Mouse (Mus musculus) olfactory bulb, adult 2 months (tissue): Measurements from ENCODE around the gene Qtrt2. TPM values are rescaled to one million over a fixed set of nuclear protein-coding genes. Genes with fewer than 3 reads are reported as not detected.

Source experiments
- H3K27ac ChIP-seq: fragments of 200-500 bp; 2 replicates; pipeline ENCODE4 v1.5.1; 2012; ENCODE audit warnings: low read depth, low read length; ENCODE audit not compliant: insufficient read depth
- H3K4me1 ChIP-seq: fragments of 200-500 bp; 2 replicates; pipeline ENCODE4 v1.6.1; 2012; ENCODE audit warnings: low read length; ENCODE audit not compliant: control insufficient read depth, insufficient read depth
- H3K4me3 ChIP-seq: fragments of 200-500 bp; 2 replicates; pipeline ENCODE4 v1.5.1; 2012; ENCODE audit warnings: mild to moderate bottlenecking, low read depth, low read length, moderate library complexity; ENCODE audit not compliant: insufficient read depth
- CTCF ChIP-seq: fragments of 200-500 bp; IDR thresholded peaks from 2 replicates; pipeline ENCODE4 v1.5.1; 2012; ENCODE audit warnings: low read depth, mild to moderate bottlenecking, low read length, moderate library complexity; ENCODE audit not compliant: insufficient read depth
- POLR2A ChIP-seq: fragments of 200-500 bp; IDR thresholded peaks from 2 replicates; pipeline ENCODE4 v1.6.1; 2012; ENCODE audit warnings: mild to moderate bottlenecking, low read depth, low read length, moderate library complexity; ENCODE audit not compliant: insufficient read depth
- WGBS: fragments of 180-500 bp; shearing (Covaris S2); methylation state at CpG from one replicate; pipeline ENCODE4 v1.1.7; 2018; 5-methylcytosine and 5-hydroxymethylcytosine counted together
- polyA plus RNA-seq: library from polyadenylated mRNA; stranded (reverse); fragments of >200 nt; gene quantifications from 2 replicates; pipeline ENCODE4 v1.2.4, GENCODE M21; 2012; ENCODE audit warnings: low replicate concordance; ENCODE audit not compliant: missing spikeins, insufficient read depth, insufficient read length

The Qtrt2 gene
- polyA plus RNA-seq, 1 experiment, result not detected

DNA sequence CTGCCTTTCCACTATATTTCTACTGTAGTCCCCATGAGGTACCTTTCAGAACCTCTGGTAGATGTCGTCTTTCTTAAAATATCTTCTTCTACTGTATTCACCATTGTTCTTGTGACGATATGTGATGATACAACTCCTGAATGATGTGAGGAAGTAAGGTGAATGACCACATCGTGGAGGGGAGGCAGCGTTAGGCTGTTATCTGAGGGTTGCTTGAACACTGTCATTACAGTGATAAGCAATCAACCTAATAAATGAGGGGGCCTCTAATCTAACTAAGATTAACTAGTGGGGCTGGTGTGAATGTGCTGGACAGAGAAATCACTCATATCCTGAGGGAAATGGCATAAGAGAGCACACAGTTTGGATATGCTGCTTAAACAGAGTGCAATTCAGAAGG, 26.5 kb downstream of the Qtrt2 start:
- TF ChIP-seq CTCF (no peak), POLR2A (no peak)
- H3K4me1 ChIP-seq, result no peaks in the 10 kb centered on the region
- no peak overlapping the region for H3K27ac ChIP-seq
- no peak overlapping the region for H3K4me3 ChIP-seq
- WGBS, result 90% methylated on average over 4 of the region's 4 CpGs

DNA sequence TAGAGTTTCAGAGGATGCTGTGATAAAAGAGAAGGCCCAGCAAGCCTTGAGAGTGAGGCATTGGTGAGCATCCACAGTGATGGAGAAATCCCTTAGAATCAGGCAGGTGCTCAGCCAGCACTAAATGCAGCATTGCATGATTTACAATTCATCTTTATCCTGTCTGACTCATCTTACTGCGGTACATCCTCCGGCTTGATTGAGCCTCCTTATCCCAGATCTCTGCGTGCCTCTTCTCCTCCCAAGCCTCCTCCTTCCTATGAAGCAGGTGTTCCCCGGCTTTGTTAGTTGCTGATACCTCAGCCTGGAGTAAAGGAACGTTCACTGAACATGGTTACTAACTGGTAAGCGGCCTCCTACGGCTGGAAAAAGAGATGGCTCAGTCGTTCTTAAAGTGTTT, 32.1 kb downstream of the Qtrt2 start:
- no peaks in the 10 kb centered on the region for H3K4me1 ChIP-seq
- H3K4me3 ChIP-seq, result no peak overlapping the region
- no peak for TF ChIP-seq POLR2A
- TF ChIP-seq CTCF, result no peak
- WGBS, result 92% methylated on average over 8 of the region's 8 CpGs
- H3K27ac ChIP-seq, result no peak overlapping the region

DNA sequence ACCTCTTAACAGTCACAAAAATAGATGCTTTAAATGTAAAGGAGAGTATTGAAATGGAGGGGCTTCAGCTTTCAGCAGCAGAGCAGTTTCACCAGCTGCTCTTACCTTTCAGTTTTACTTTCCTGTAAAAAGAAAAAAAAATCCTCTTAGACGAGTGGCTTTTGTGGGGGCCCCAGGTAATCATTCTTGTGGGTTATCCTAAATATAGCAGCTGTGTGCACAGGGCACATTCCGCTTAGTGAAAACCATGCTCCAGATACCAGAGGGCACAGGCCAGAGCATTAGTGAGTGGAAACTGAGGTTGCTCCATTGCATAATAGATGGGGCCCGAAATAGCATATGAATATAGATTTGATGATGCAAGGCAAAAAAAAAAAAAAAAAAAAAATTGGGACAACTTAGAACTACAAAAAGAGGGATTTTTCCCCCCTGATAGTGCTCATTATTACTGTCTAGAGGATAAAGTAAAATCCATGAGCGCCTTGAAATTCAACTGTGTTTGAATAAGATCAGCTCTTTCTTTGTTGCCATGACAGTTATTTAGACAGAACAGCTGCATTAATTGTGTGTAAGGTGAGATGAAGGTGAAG, 35.8 kb downstream of the Qtrt2 start:
- TF ChIP-seq POLR2A, result no peak
- TF ChIP-seq CTCF, result no peak
- 75% methylated on average over 4 of the region's 4 CpGs for WGBS

DNA sequence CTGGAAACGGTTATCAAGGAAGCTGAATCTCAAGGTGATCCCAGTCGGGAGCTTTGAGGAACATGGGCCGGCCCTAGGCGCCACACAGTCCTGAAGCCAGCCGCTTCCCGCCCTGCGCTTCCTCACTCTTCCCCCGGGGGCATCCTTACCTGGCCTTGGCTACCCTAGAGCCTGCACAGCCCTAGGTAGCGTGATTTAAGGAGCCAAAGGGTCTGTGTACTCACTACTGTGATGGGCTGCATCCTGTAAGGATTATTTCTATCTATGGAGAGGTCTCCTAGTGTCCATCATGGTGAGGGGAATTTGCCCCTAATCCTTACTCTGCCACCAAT, 36.6 kb downstream of the Qtrt2 start:
- peak overlapping the region; percentile 48 for H3K27ac ChIP-seq
- 1% methylated on average over 9 of the region's 9 CpGs for WGBS
- TF ChIP-seq CTCF, result peak; percentile 59
- 0 out of 2 replicates have a peak, but pooled peaks have one; percentile 13 for TF ChIP-seq POLR2A
- H3K4me3 ChIP-seq, result peak overlapping the region; percentile 59
- H3K4me1 ChIP-seq, result no peaks in the 10 kb centered on the region

More for the DNA sequence above, 35.8 kb downstream of the Qtrt2 start:
- no peaks in the 10 kb centered on the region for H3K4me1 ChIP-seq
- no peak overlapping the region for H3K4me3 ChIP-seq
- H3K27ac ChIP-seq, result no peak overlapping the region

DNA sequence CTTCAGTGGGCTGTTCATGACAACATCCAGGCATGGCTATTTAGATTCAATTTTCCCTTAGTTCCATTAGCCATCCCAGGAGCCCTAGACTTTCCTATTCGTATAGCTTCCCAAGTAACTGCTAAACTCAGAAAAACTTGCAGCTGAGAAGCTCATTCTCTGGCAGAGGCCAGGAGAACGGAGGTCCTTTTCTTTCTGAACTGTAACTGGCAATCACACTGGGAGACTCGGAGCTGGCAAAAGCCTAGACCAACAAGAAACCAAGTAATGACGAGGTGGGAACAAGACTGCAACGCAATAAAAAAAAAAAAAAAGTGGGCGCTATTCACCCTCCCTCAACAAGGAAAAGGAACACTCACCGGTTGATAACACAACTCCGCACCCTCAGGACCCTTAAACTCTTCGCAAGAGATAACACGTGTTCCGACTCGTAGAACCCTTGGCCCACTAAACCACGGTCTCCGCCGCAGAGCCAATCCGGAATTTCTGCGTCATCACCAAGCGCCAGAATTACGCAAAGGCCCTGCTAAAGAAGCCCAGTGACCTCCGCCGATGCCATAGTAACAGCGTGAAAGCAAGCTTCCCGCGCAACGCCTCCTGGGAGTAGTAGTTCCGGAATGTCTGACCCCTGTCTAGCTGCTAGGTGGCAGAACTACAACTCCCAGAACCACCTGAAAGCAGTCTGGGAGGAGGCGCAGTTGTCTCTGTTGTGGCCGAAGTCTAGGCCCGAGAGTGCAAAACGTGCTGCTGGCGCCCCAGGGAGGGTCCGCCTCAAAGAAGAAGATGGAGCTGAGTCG, 37.2 kb downstream of the Qtrt2 start, which contains the start of gene Ccdc191:
Gene Ccdc191, plus strand, starts transcription at position 593 of the 797 bp plus-strand sequence.
- under 1% methylated on average over 33 of the region's 33 CpGs for WGBS

DNA sequence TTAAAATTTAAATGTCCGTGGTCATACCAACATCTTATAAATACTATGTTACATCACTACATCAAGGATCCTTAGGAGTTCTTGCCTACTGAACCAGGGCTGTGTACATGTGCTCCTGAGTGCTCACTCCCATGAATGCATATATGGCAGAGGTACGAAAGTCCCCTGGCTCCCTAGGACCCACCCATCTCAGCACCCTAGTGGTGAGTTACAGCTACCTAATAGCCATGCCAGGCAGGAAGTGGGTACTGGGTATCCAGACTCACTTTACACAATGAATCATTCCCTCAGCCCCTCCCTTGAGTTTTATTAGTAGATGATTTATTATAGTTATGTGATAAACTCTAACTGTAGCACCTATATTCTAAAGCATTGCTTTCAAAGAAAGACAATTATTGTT, 44.3 kb downstream of the Qtrt2 start:
- TF ChIP-seq CTCF, result no peak
- Histone ChIP-seq H3K4me1 (no peaks in the 10 kb centered on the region), H3K4me3 (no peak overlapping the region), H3K27ac (no peak overlapping the region)
- 99% methylated on average over 2 of the region's 2 CpGs for WGBS

More for the DNA sequence above, 37.2 kb downstream of the Qtrt2 start, which contains the start of gene Ccdc191:
- peak within 1 kb of the TSS; percentile 59 for H3K4me3 ChIP-seq
- H3K4me1 ChIP-seq, result no peaks in the 10 kb centered on the region
- H3K27ac ChIP-seq, result peak within 1 kb of the TSS; percentile 48
- TF ChIP-seq CTCF (no peak), POLR2A (peak; percentile 65; the same call in 1 of the 2 replicates)

DNA sequence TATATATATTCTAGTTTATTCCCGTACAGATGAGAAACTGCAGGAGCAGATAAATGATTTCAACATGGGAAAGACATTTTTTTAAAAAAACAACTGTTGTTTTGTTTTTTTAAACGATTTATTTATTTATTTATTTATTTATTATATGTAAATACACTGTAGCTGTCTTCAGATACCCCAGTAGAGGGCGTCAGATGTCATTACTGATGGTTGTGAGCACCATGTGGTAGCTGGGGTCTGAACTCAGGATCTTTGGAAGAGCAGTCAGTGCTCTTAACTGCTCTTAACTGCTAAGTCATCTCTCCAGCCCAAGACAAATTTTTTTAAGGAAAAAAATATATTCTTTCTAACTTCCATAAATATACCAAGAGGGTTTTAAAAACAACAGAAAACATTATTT, 45.0 kb downstream of the Qtrt2 start:
- Histone ChIP-seq H3K4me1 (no peaks in the 10 kb centered on the region), H3K27ac (no peak overlapping the region), H3K4me3 (no peak overlapping the region)
- WGBS, result 66% methylated on average over 3 of the region's 3 CpGs
- TF ChIP-seq CTCF, result no peak
- TF ChIP-seq POLR2A, result no peak

DNA sequence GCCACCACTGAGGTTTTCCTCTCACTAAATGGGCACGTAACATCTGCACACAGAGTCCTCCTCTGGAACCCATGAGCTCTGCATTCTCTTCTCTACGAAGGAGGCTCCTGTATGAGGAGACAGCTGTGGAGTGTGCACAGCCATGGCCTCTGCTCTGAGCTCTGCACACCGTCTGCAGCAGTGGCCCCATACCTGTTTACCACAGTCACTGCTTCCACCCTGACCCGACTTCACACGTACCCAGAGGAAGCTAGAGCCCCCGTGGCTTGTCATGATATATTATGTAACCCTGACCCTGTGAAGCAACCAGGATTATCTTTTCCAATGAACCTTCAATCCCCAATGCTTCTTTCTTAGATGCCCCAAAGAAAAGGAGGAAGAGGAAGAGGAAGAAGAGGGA, 46.8 kb downstream of the Qtrt2 start:
- no peaks in the 10 kb centered on the region for H3K4me1 ChIP-seq
- no peak overlapping the region for H3K27ac ChIP-seq
- H3K4me3 ChIP-seq, result no peak overlapping the region
- TF ChIP-seq POLR2A, result no peak
- TF ChIP-seq CTCF, result no peak
- WGBS, result 91% methylated on average over 6 of the region's 6 CpGs

DNA sequence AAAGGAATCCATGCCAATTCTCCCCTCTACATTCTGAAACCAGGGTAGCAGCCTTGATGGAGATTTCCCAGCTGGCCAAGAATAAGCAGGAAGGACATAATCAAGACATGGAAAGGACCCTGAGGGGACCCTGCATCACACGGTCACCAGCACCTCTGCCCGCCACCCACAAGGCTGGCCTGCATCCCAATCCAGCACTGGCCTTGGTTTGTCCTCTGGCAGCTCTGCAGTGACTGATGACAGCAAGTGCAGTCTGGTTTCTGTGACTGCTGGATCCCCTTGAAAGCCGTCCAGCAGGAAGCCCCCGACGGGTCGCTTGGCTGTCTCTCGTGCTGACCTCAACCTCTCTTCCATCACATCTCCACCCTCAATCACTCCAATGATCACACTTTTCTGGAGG, 55.2 kb downstream of the Qtrt2 start:
- TF ChIP-seq POLR2A, result no peak
- TF ChIP-seq CTCF, result no peak
- Histone ChIP-seq H3K4me3 (no peak overlapping the region), H3K27ac (no peak overlapping the region), H3K4me1 (peaks cover 12% of the 10 kb centered on the region)
- 77% methylated on average over 7 of the region's 7 CpGs for WGBS
